Mouse (Mus musculus): Measurements from ENCODE around the gene Dmc1. TPM values are rescaled to one million over a fixed set of nuclear protein-coding genes. Genes with fewer than 3 reads are reported as not detected.

Gene Dmc1
- polyA plus RNA-seq, 1 experiment, result 0.13 TPM

- Histone ChIP-seq H3K4me3 (ENCODE audit: extremely low read depth, insufficient read depth, insufficient read length) (no peak overlapping the region), H3K4me1 (ENCODE audit: control insufficient read depth, insufficient read depth, insufficient read length) (no peaks in the 10 kb centered on the region), H3K27me3 (ENCODE audit: control insufficient read depth, insufficient read depth, low read length) (no peaks in the 10 kb centered on the region), H3K36me3 (ENCODE audit: control insufficient read depth, insufficient read depth, low read length) (no peaks in the 10 kb centered on the region), H3K27ac (ENCODE audit: insufficient read depth, low read length) (no peak overlapping the region)
- 89% methylated on average over 11 of the region's 11 CpGs for WGBS
- DNase-seq (ENCODE audit: low read depth in 1 of 2, low spot score in 2 of 2), result no peak
- no peak for TF ChIP-seq CTCF (IDR thresholded peaks at IDR 0.05; ENCODE audit: extremely low read depth, insufficient read depth, insufficient read length, insufficient replicate concordance)
- TF ChIP-seq POLR2A (IDR thresholded peaks at IDR 0.05; ENCODE audit: low read depth, low read length), result no peak
Observed at GRCm38 (mm10) chr15:79619770-79620414, 15.0 kb upstream of the Dmc1 start.

- Histone ChIP-seq H3K36me3 (ENCODE audit: control insufficient read depth, insufficient read depth, low read length) (no peaks in the 10 kb centered on the region), H3K4me3 (ENCODE audit: extremely low read depth, insufficient read depth, insufficient read length) (no peak overlapping the region), H3K27me3 (ENCODE audit: control insufficient read depth, insufficient read depth, low read length) (no peaks in the 10 kb centered on the region), H3K27ac (ENCODE audit: insufficient read depth, low read length) (no peak overlapping the region), H3K4me1 (ENCODE audit: control insufficient read depth, insufficient read depth, insufficient read length) (no peaks in the 10 kb centered on the region)
- TF ChIP-seq POLR2A (IDR thresholded peaks at IDR 0.05; ENCODE audit: low read depth, low read length) (no peak), CTCF (IDR thresholded peaks at IDR 0.05; ENCODE audit: extremely low read depth, insufficient read depth, insufficient read length, insufficient replicate concordance) (no peak)
- DNase-seq (ENCODE audit: low read depth in 1 of 2, low spot score in 2 of 2), result no peak
- WGBS, result 20% methylated on average over 7 of the region's 7 CpGs
Observed at GRCm38 (mm10) chr15:79618456-79618855, 13.5 kb upstream of the Dmc1 start.

- Histone ChIP-seq H3K4me3 (ENCODE audit: extremely low read depth, insufficient read depth, insufficient read length) (no peak overlapping the region), H3K27ac (ENCODE audit: insufficient read depth, low read length) (no peak overlapping the region), H3K27me3 (ENCODE audit: control insufficient read depth, insufficient read depth, low read length) (no peaks in the 10 kb centered on the region), H3K36me3 (ENCODE audit: control insufficient read depth, insufficient read depth, low read length) (no peaks in the 10 kb centered on the region), H3K4me1 (ENCODE audit: control insufficient read depth, insufficient read depth, insufficient read length) (no peaks in the 10 kb centered on the region)
- no peak for DNase-seq (ENCODE audit: low read depth in 1 of 2, low spot score in 2 of 2)
- TF ChIP-seq POLR2A (IDR thresholded peaks at IDR 0.05; ENCODE audit: low read depth, low read length) (no peak), CTCF (IDR thresholded peaks at IDR 0.05; ENCODE audit: extremely low read depth, insufficient read depth, insufficient read length, insufficient replicate concordance) (no peak)
- WGBS, result 88% methylated on average over 11 of the region's 11 CpGs
Observed at GRCm38 (mm10) chr15:79617135-79617534, 12.2 kb upstream of the Dmc1 start.

- DNase-seq (ENCODE audit: low read depth in 1 of 2, low spot score in 2 of 2), result no peak
- no peak overlapping the region for H3K27ac ChIP-seq (ENCODE audit: insufficient read depth, low read length)
- no peaks in the 10 kb centered on the region for H3K27me3 ChIP-seq (ENCODE audit: control insufficient read depth, insufficient read depth, low read length)
- no peak overlapping the region for H3K4me3 ChIP-seq (ENCODE audit: extremely low read depth, insufficient read depth, insufficient read length)
- WGBS, result 73% methylated on average over 5 of the region's 5 CpGs
- no peak for TF ChIP-seq CTCF (IDR thresholded peaks at IDR 0.05; ENCODE audit: extremely low read depth, insufficient read depth, insufficient read length, insufficient replicate concordance)
- TF ChIP-seq POLR2A (IDR thresholded peaks at IDR 0.05; ENCODE audit: low read depth, low read length), result no peak
- H3K4me1 ChIP-seq (ENCODE audit: control insufficient read depth, insufficient read depth, insufficient read length), result no peaks in the 10 kb centered on the region
- H3K36me3 ChIP-seq (ENCODE audit: control insufficient read depth, insufficient read depth, low read length), result no peaks in the 10 kb centered on the region
Observed at GRCm38 (mm10) chr15:79616729-79617128, 11.8 kb upstream of the Dmc1 start.

- Histone ChIP-seq H3K36me3 (ENCODE audit: control insufficient read depth, insufficient read depth, low read length) (no peaks in the 10 kb centered on the region), H3K4me1 (ENCODE audit: control insufficient read depth, insufficient read depth, insufficient read length) (no peaks in the 10 kb centered on the region), H3K27ac (ENCODE audit: insufficient read depth, low read length) (no peak overlapping the region), H3K4me3 (ENCODE audit: extremely low read depth, insufficient read depth, insufficient read length) (no peak overlapping the region), H3K27me3 (ENCODE audit: control insufficient read depth, insufficient read depth, low read length) (no peaks in the 10 kb centered on the region)
- 90% methylated on average over 7 of the region's 7 CpGs for WGBS
- no peak for DNase-seq (ENCODE audit: low read depth in 1 of 2, low spot score in 2 of 2)
- TF ChIP-seq POLR2A (IDR thresholded peaks at IDR 0.05; ENCODE audit: low read depth, low read length) (no peak), CTCF (IDR thresholded peaks at IDR 0.05; ENCODE audit: extremely low read depth, insufficient read depth, insufficient read length, insufficient replicate concordance) (no peak)
Observed at GRCm38 (mm10) chr15:79615501-79615900, 10.6 kb upstream of the Dmc1 start.

- WGBS, result 88% methylated on average over 2 of the region's 2 CpGs
- peaks cover 8% of the 10 kb centered on the region for H3K27me3 ChIP-seq (ENCODE audit: control insufficient read depth, insufficient read depth, low read length)
- no peak overlapping the region for H3K27ac ChIP-seq (ENCODE audit: insufficient read depth, low read length)
- H3K36me3 ChIP-seq (ENCODE audit: control insufficient read depth, insufficient read depth, low read length), result no peaks in the 10 kb centered on the region
- H3K4me3 ChIP-seq (ENCODE audit: extremely low read depth, insufficient read depth, insufficient read length), result no peak overlapping the region
- no peak for DNase-seq (ENCODE audit: low read depth in 1 of 2, low spot score in 2 of 2)
- TF ChIP-seq POLR2A (IDR thresholded peaks at IDR 0.05; ENCODE audit: low read depth, low read length), result no peak
- no peak for TF ChIP-seq CTCF (IDR thresholded peaks at IDR 0.05; ENCODE audit: extremely low read depth, insufficient read depth, insufficient read length, insufficient replicate concordance)
- 0 out of 2 replicates have a peak, but pooled peaks cover 2% of the 10 kb centered on the region for H3K4me1 ChIP-seq (ENCODE audit: control insufficient read depth, insufficient read depth, insufficient read length)
Observed at GRCm38 (mm10) chr15:79609226-79609625, 4.3 kb upstream of the Dmc1 start.

GRCm38 (mm10) chr15:79608214-79608613, 3.3 kb upstream of the Dmc1 start:
- Histone ChIP-seq H3K36me3 (ENCODE audit: control insufficient read depth, insufficient read depth, low read length) (no peaks in the 10 kb centered on the region), H3K4me3 (ENCODE audit: extremely low read depth, insufficient read depth, insufficient read length) (no peak overlapping the region), H3K27me3 (ENCODE audit: control insufficient read depth, insufficient read depth, low read length) (peaks cover 8% of the 10 kb centered on the region), H3K4me1 (ENCODE audit: control insufficient read depth, insufficient read depth, insufficient read length) (0 out of 2 replicates have a peak, but pooled peaks cover 2% of the 10 kb centered on the region), H3K27ac (ENCODE audit: insufficient read depth, low read length) (no peak overlapping the region)
- no peak for TF ChIP-seq POLR2A (IDR thresholded peaks at IDR 0.05; ENCODE audit: low read depth, low read length)
- TF ChIP-seq CTCF (IDR thresholded peaks at IDR 0.05; ENCODE audit: extremely low read depth, insufficient read depth, insufficient read length, insufficient replicate concordance), result no peak
- DNase-seq (ENCODE audit: low read depth in 1 of 2, low spot score in 2 of 2), result no peak
- WGBS, result 86% methylated on average over 7 of the region's 7 CpGs
